ENCODE assay signal across 9 mouse cellular contexts in genomic region chr2:116101221-116101620, GRCm38 (mm10). TPM values are rescaled to one million over a fixed set of nuclear protein-coding genes. Genes with fewer than 3 reads are reported as not detected.
DNase-seq lines count a peak whose midpoint lies in the region; ATAC-seq and TF ChIP-seq lines count a peak whose summit lies in the region.
"Had no signal": no experiment of that assay in that cellular context is flagged by ENCODE, and none has a peak within 500 bp of the region (broad histone marks: within the 10 kb centered on the region; RNA-seq: fewer than 3 reads in every experiment).

No protein-coding gene starts in this region.

- no peak overlapping the region for H3K4me3 ChIP-seq in forebrain, embryonic 14.5 days (ENCODE audit: low read depth, low read length)
- H3K4me3 ChIP-seq in forebrain, embryonic 13.5 days: no peak overlapping the region
- no peak overlapping the region for H3K4me3 ChIP-seq in bone marrow, adult 2 months (replicated peaks; ENCODE audit: control insufficient read depth, low read depth, low read length)
- H3K4me3 ChIP-seq: myocyte had no signal

- TF ChIP-seq POLR2A in bone marrow, adult 2 months (IDR thresholded peaks at IDR 0.05; ENCODE audit: borderline replicate concordance, control insufficient read depth, low read depth, low read length): no peak

- no peaks in the 10 kb centered on the region for H3K36me3 ChIP-seq in forebrain, embryonic 14.5 days (ENCODE audit: control insufficient read depth, insufficient read depth, low read length)
- H3K36me3 ChIP-seq in forebrain, embryonic 13.5 days (ENCODE audit: poor library complexity, severe bottlenecking): no peaks in the 10 kb centered on the region

- no peak overlapping the region for H3K27ac ChIP-seq in forebrain, embryonic 14.5 days (ENCODE audit: low read depth, low read length)
- no peak overlapping the region for H3K27ac ChIP-seq in forebrain, embryonic 13.5 days
- no peak overlapping the region for H3K27ac ChIP-seq in bone marrow, adult 2 months (ENCODE audit: control insufficient read depth, insufficient read depth, low read depth, low read length, poor library complexity)

- no peak overlapping the region for H3K9ac ChIP-seq in forebrain, embryonic 14.5 days (ENCODE audit: low read length)
- H3K9ac ChIP-seq in forebrain, embryonic 13.5 days: no peak overlapping the region

- peaks cover 7% of the 10 kb centered on the region; the same call in 1 of the 2 replicates for H3K4me1 ChIP-seq in forebrain, embryonic 14.5 days (ENCODE audit: control insufficient read depth, insufficient read depth, low read length)
- peaks cover 11% of the 10 kb centered on the region for H3K4me1 ChIP-seq in forebrain, embryonic 13.5 days
- H3K4me1 ChIP-seq in bone marrow, adult 2 months (ENCODE audit: control insufficient read depth, insufficient read depth, low read length): no peaks in the 10 kb centered on the region

- TF ChIP-seq CTCF in bone marrow, adult 2 months (IDR thresholded peaks at IDR 0.05; ENCODE audit: control insufficient read depth, insufficient read depth, low read length): peak; percentile 26; the same call in 1 of the 2 replicates

- DNase-seq in forebrain, embryonic 14.5 days (ENCODE audit: low spot score): peak; percentile 36
- DNase-seq in ovary, postnatal 10 days (ENCODE audit: low spot score): peak; percentile 19
- no peak for DNase-seq in ovary, adult 18-20 months (ENCODE audit: low spot score)
- peak; percentile 36 for DNase-seq in induced T-regulatory cell, adult 2 months (ENCODE audit: low read depth)
- DNase-seq in thymus, postnatal 36 days: peak; percentile 8 to 9

- no peaks in the 10 kb centered on the region for H3K9me3 ChIP-seq in forebrain, embryonic 14.5 days (replicated peaks; ENCODE audit: control insufficient read depth, low read length)
- H3K9me3 ChIP-seq in forebrain, embryonic 13.5 days (replicated peaks): no peaks in the 10 kb centered on the region

- no peak overlapping the region for H3K4me2 ChIP-seq in forebrain, embryonic 14.5 days (ENCODE audit: low read length)
- H3K4me2 ChIP-seq in forebrain, embryonic 13.5 days: no peak overlapping the region

- H3K27me3 ChIP-seq in forebrain, embryonic 14.5 days (replicated peaks; ENCODE audit: control insufficient read depth, insufficient read depth, low read length): no peaks in the 10 kb centered on the region
- H3K27me3 ChIP-seq in forebrain, embryonic 13.5 days: no peaks in the 10 kb centered on the region

- ATAC-seq in forebrain, embryonic 14.5 days: no peak
- ATAC-seq in forebrain, embryonic 13.5 days: no peak
- peak; percentile 82 for ATAC-seq in megakaryocyte, adult 5-6 weeks (ENCODE audit: poor library complexity, severe bottlenecking)

RNA-seq across cellular contexts. Expression of gene Meis2, which starts 35.6 kb away (rescaled TPM):
- polyA plus RNA-seq in forebrain, embryonic 14.5 days (2014; fragmentation: Nextera tagmentation; extraction: Ambion mirVana): 99.1 and 114 TPM in 2 replicates
- polyA plus RNA-seq in forebrain, embryonic 13.5 days (2015; fragmentation: Nextera tagmentation; extraction: Ambion mirVana): 128 and 130 TPM in 2 replicates
- 7.9 TPM in 1 of 2 replicates, not detected in the other for polyA plus RNA-seq in bone marrow, adult 2 months (2011; ENCODE audit: insufficient read depth, insufficient read length, low replicate concordance, missing spikeins)
- not detected in 2 replicates for total RNA-seq in megakaryocyte, adult 5-6 weeks (2015)
- not detected in 2 replicates for total RNA-seq in megakaryocyte, adult 5-6 weeks (2017)

Comparison
In these comparisons a context has a peak if more than half of its experiments do, and no peak if none do; other contexts are left out.
1. RNA of gene Meis2, which starts 35.6 kb away (polyA plus RNA-seq): 128 to 130 TPM in forebrain, embryonic 13.5 days and 99.1 to 114 TPM in forebrain, embryonic 14.5 days; 7.9 TPM in bone marrow, adult 2 months; every median in the first group is over 10 times any median in the second.